Mouse (Mus musculus): ENCODE results near the gene Trim9. TPM values are rescaled to one million over a fixed set of nuclear protein-coding genes. Genes with fewer than 3 reads are reported as not detected.

The Trim9 gene
- 0.47 and 0.59 TPM in 2 replicates for polyA plus RNA-seq (2014; fragmentation: Nextera tagmentation; extraction: Ambion mirVana)

- no peaks in the 10 kb centered on the region for H3K36me3 ChIP-seq (ENCODE audit: insufficient read depth)
- H3K4me1 ChIP-seq (ENCODE audit: insufficient read depth) = peaks cover 9% of the 10 kb centered on the region; the same call in 1 of the 2 replicates
- H3K4me3 ChIP-seq (ENCODE audit: low read depth, low read length) = peak within 1 kb of the TSS; percentile 56
- peak; percentile 98 for DNase-seq
- H3K27ac ChIP-seq (ENCODE audit: low read depth) = peak within 1 kb of the TSS; percentile 72
- TF ChIP-seq CTCF (IDR thresholded peaks at IDR 0.05; ENCODE audit: low read depth) = peak; percentile 6; the same call in 1 of the 2 replicates
- peak; percentile 100 for ATAC-seq (ENCODE audit: insufficient read depth)
- peaks cover 29% of the 10 kb centered on the region for H3K27me3 ChIP-seq (ENCODE audit: insufficient read depth, low read length)
- H3K9ac ChIP-seq = peak within 1 kb of the TSS; percentile 40
- H3K4me2 ChIP-seq = peak within 1 kb of the TSS; percentile 94
- H3K9me3 ChIP-seq (ENCODE audit: low read depth, low read length) = no peaks in the 10 kb centered on the region
- under 1% methylated on average over 49 of the region's 50 CpGs for WGBS
Measured at GRCm38 (mm10) chr12:70347202-70347841, at the start of gene Trim9. Trim9 (minus strand) TSS chr12:70347614.

- Histone ChIP-seq H3K4me3 (ENCODE audit: low read depth, low read length) (no peak overlapping the region), H3K9me3 (ENCODE audit: low read depth, low read length) (no peaks in the 10 kb centered on the region), H3K4me1 (ENCODE audit: insufficient read depth) (no peaks in the 10 kb centered on the region), H3K27me3 (ENCODE audit: insufficient read depth, low read length) (no peaks in the 10 kb centered on the region), H3K4me2 (no peak overlapping the region), H3K27ac (ENCODE audit: low read depth) (no peak overlapping the region), H3K9ac (no peak overlapping the region), H3K36me3 (ENCODE audit: insufficient read depth) (no peaks in the 10 kb centered on the region)
- 77% methylated on average over 3 of the region's 3 CpGs for WGBS
- TF ChIP-seq CTCF (IDR thresholded peaks at IDR 0.05; ENCODE audit: low read depth) = no peak
- no peak for DNase-seq
- ATAC-seq (ENCODE audit: insufficient read depth) = no peak
Measured at GRCm38 (mm10) chr12:70395061-70395460, 47.6 kb upstream of the Trim9 start.

- Histone ChIP-seq H3K9me3 (ENCODE audit: low read depth, low read length) (no peaks in the 10 kb centered on the region), H3K27ac (ENCODE audit: low read depth) (no peak overlapping the region), H3K9ac (no peak overlapping the region), H3K27me3 (ENCODE audit: insufficient read depth, low read length) (no peaks in the 10 kb centered on the region), H3K4me2 (no peak overlapping the region), H3K4me3 (ENCODE audit: low read depth, low read length) (no peak overlapping the region), H3K4me1 (ENCODE audit: insufficient read depth) (no peaks in the 10 kb centered on the region), H3K36me3 (ENCODE audit: insufficient read depth) (no peaks in the 10 kb centered on the region)
- DNase-seq (no peak), ATAC-seq (ENCODE audit: insufficient read depth) (no peak)
- WGBS = 67% methylated on average over 3 of the region's 3 CpGs
- TF ChIP-seq CTCF (IDR thresholded peaks at IDR 0.05; ENCODE audit: low read depth) = no peak
Measured at GRCm38 (mm10) chr12:70391236-70391635, 43.8 kb upstream of the Trim9 start.

- WGBS = 63% methylated on average over 10 of the region's 10 CpGs
- ATAC-seq (ENCODE audit: insufficient read depth) (no peak), DNase-seq (no peak)
- Histone ChIP-seq H3K27ac (ENCODE audit: low read depth) (no peak overlapping the region), H3K4me1 (ENCODE audit: insufficient read depth) (no peaks in the 10 kb centered on the region), H3K4me2 (no peak overlapping the region), H3K36me3 (ENCODE audit: insufficient read depth) (no peaks in the 10 kb centered on the region), H3K9me3 (ENCODE audit: low read depth, low read length) (no peaks in the 10 kb centered on the region), H3K9ac (no peak overlapping the region), H3K4me3 (ENCODE audit: low read depth, low read length) (no peak overlapping the region), H3K27me3 (ENCODE audit: insufficient read depth, low read length) (no peaks in the 10 kb centered on the region)
- TF ChIP-seq CTCF (IDR thresholded peaks at IDR 0.05; ENCODE audit: low read depth) = no peak
Measured at GRCm38 (mm10) chr12:70374976-70375375, 27.6 kb upstream of the Trim9 start.

- H3K9ac ChIP-seq = no peak overlapping the region
- no peaks in the 10 kb centered on the region for H3K36me3 ChIP-seq (ENCODE audit: insufficient read depth)
- 76% methylated on average over 5 of the region's 5 CpGs for WGBS
- no peak overlapping the region for H3K4me2 ChIP-seq
- no peaks in the 10 kb centered on the region for H3K27me3 ChIP-seq (ENCODE audit: insufficient read depth, low read length)
- DNase-seq = no peak
- ATAC-seq (ENCODE audit: insufficient read depth) = no peak
- no peaks in the 10 kb centered on the region for H3K4me1 ChIP-seq (ENCODE audit: insufficient read depth)
- TF ChIP-seq CTCF (IDR thresholded peaks at IDR 0.05; ENCODE audit: low read depth) = no peak
- H3K4me3 ChIP-seq (ENCODE audit: low read depth, low read length) = no peak overlapping the region
- H3K9me3 ChIP-seq (ENCODE audit: low read depth, low read length) = no peaks in the 10 kb centered on the region
- H3K27ac ChIP-seq (ENCODE audit: low read depth) = no peak overlapping the region
Measured at GRCm38 (mm10) chr12:70372874-70373273, 25.5 kb upstream of the Trim9 start.

- Histone ChIP-seq H3K4me3 (ENCODE audit: low read depth, low read length) (no peak overlapping the region), H3K4me1 (ENCODE audit: insufficient read depth) (no peaks in the 10 kb centered on the region), H3K27me3 (ENCODE audit: insufficient read depth, low read length) (no peaks in the 10 kb centered on the region), H3K36me3 (ENCODE audit: insufficient read depth) (no peaks in the 10 kb centered on the region), H3K9me3 (ENCODE audit: low read depth, low read length) (no peaks in the 10 kb centered on the region), H3K4me2 (no peak overlapping the region), H3K27ac (ENCODE audit: low read depth) (no peak overlapping the region), H3K9ac (no peak overlapping the region)
- ATAC-seq (ENCODE audit: insufficient read depth) (no peak), DNase-seq (no peak)
- WGBS = 81% methylated on average over 12 of the region's 12 CpGs
- no peak for TF ChIP-seq CTCF (IDR thresholded peaks at IDR 0.05; ENCODE audit: low read depth)
Measured at GRCm38 (mm10) chr12:70369348-70369747, 21.9 kb upstream of the Trim9 start.

- Histone ChIP-seq H3K4me2 (no peak overlapping the region), H3K9me3 (ENCODE audit: low read depth, low read length) (no peaks in the 10 kb centered on the region), H3K36me3 (ENCODE audit: insufficient read depth) (no peaks in the 10 kb centered on the region), H3K4me3 (ENCODE audit: low read depth, low read length) (no peak overlapping the region), H3K27me3 (ENCODE audit: insufficient read depth, low read length) (no peaks in the 10 kb centered on the region), H3K27ac (ENCODE audit: low read depth) (no peak overlapping the region), H3K4me1 (ENCODE audit: insufficient read depth) (no peaks in the 10 kb centered on the region), H3K9ac (no peak overlapping the region)
- WGBS = 65% methylated on average over 9 of the region's 9 CpGs
- ATAC-seq (ENCODE audit: insufficient read depth) = no peak
- DNase-seq = no peak
- no peak for TF ChIP-seq CTCF (IDR thresholded peaks at IDR 0.05; ENCODE audit: low read depth)
Measured at GRCm38 (mm10) chr12:70368820-70369219, 21.4 kb upstream of the Trim9 start.
